Mouse (Mus musculus): ENCODE data around the gene Cage1.

- TF ChIP-seq CTCF (IDR thresholded peaks at IDR 0.05; ENCODE audit: low read depth, low read length): no peak
- TF ChIP-seq TAL1 (conservative IDR thresholded peaks at IDR 0.05; ENCODE audit: low read depth, low read length): no peak
Observed at GRCm38 (mm10) chr13:37967052-37967437, 69.8 kb downstream of the Cage1 start.
